Mouse (Mus musculus) cerebellum, adult 18-20 months (tissue): ENCODE data around the gene Il34.
A peak's percentile ranks its signal among the peaks of the same experiment; 100 is the strongest.

Source experiments
- DNase-seq, 2 experiments: peaks; one replicate each; pipeline ENCODE4 v3.0.0; 2021

The Il34 gene

DNA sequence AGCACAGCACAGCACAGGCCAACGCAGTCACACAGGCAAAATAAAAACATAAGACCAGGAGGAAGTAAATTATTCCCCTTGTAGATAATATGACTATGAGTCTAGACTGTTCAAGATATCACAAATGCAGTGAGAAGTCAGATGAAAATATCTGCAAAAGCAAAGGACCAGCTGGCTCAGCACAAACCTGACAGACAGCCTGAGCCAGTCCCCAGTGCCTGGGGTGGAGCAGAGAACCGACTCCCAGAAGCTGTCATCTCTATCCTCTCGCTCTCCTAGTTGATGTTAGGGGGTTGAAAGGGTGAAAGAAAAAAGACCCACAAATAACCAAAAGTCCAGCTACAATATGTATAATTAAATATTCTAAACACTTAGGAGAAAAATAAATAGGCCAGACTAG, 30.0 kb downstream of the Il34 start:
- no peak for DNase-seq

DNA sequence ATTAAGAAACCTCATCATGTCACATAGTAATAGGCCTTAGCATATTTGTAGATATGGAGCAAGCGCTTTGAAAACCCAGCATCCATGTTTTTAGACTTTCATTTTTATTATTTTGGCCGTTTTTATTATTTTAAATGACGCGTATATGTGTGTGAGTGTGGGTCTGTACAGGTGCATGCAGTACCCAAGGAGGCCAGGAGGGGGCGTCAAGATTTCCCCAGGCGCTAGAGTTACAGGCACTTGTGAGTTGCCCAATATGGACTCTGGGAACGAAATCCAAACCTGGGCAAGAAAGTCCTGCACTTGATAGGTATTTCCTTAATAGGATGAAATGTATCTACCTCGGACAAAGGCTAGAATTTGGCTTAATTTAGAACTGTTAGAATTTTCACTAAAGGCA, 30.4 kb downstream of the Il34 start:
- DNase-seq: no peak

DNA sequence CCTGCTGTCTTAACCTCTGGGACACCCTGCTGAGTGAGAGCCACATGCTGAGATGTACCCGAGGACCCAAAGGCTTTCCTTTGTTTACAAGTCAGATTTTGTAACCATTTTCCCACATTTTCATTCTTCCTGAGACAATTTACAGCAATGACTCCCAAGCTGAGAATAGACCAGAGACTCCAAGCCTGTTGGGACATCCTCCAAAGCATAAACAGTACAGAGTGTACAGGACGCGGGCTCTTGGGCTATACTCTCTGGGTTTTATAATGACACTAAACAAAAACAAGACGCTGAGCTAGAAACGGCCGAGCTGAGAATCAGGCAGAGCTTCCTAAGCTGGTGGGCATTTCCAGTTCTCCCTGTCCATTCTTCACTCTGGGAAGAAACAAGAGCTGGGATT, 31.0 kb downstream of the Il34 start:
- no peak for DNase-seq

DNA sequence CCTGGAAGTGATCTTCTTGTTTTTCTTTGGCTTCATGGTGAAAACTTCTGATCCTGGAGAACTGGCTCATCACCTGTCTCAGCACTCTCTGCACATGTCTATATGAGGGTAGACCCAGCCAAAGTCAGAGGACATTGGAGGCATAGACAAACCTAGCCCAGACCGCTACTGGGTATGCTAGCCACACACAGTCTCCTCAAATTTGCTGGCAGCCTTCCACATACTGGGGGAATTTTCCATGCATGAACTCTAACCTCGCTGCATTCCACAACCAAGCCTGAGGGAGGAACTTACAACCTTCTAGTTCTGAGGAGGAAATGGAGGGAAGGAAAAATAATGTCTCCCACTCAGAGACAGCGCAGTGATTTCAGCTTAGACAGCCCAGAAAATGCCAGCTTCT, 31.7 kb downstream of the Il34 start:
- no peak for DNase-seq

DNA sequence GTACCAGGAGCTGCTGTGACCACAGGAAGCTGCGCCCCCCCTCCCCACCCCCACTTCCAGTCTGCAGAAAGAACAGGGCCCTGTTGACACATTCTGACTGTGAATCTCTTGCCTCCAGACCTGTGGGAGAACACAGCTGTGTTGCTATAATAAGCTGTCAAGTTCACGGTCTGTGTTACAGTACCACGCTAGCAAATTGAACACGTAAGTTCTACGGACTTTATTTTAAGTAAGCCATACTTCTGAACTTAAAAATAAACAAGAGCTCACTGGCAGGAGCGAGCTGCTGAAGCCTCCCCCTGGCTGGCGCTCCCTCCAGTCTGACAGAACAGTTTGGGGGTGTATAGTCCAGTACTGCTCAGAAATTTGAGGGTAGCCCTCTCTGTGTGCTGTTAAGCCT, 33.3 kb downstream of the Il34 start:
- DNase-seq: no peak

DNA sequence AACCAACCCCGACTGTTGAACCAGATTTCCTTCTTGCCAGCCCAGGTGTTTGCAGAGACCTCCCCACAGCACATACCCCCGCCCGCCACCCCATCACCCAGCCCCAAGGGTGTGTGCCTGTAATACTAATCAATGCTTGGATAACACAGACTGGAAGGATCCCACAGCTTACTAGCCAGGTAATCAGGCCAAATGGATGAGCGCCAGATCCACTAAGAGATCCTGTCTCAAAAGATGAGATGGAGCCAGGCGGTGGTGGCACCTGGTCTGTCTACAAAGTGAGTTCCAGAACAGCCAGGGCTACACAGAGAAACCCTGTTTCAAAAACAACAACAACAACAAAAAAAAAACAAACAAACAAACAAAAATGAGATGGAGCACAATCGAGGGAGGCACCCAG, 38.5 kb downstream of the Il34 start:
- no peak for DNase-seq

DNA sequence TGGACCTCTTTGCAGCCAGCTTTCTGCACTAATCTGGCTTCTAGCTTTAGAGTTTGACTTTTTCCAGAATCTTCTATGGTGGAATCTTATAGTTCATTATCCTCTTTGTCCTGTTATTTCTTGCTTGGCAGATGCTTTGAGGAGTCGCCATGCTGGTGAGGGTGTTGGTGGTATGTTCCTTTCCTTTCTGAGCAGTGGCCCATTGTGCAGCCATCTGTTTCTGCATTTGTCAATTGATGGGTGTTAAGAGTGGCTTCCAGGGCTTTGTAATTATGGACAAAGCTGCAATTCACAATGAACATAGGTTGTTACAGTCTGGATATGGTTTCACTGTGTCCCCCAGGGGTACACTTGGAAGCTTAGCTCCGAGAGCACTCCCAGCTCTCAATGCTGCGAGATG, 41.1 kb downstream of the Il34 start:
- DNase-seq: peak; percentile 38 to 56

DNA sequence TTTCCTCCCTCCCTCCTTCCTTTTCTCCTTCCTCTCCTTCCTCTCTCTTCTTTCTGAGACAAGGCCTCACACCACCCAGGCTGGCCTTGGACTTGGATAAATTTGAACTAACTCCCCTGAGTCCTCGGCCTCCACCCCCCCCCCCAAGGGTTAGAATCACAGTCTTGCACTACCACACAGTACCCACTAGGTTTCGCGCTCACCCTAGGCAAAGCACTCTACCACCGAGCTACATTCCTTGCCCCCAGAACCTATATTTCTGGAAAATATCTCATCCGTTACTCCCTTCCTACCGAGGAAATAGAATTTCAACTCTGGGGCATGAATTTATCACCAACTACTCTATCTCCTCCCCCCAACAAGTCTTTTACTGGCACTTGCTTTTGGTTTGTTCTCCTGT, 43.7 kb downstream of the Il34 start:
- DNase-seq: no peak

DNA sequence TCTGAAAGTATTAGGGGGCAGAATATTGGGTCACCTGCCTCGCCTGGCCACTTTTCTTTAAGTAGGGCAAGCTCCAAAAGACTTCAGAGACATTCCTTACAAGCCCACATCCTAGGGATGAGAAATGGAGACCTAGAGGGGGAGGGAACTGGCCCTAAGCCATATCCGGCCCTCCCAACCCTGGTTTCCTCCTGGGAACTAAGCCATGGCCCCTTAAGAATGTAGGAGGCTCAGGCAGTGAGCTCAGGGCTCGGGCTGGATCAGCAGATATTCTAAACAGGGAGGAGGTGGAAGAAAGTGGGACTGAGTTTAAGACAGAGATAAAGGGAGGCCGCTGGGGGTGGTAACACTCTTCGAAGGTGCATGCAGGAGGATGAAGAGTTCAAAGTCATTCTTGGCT, 44.5 kb downstream of the Il34 start:
- no peak for DNase-seq

DNA sequence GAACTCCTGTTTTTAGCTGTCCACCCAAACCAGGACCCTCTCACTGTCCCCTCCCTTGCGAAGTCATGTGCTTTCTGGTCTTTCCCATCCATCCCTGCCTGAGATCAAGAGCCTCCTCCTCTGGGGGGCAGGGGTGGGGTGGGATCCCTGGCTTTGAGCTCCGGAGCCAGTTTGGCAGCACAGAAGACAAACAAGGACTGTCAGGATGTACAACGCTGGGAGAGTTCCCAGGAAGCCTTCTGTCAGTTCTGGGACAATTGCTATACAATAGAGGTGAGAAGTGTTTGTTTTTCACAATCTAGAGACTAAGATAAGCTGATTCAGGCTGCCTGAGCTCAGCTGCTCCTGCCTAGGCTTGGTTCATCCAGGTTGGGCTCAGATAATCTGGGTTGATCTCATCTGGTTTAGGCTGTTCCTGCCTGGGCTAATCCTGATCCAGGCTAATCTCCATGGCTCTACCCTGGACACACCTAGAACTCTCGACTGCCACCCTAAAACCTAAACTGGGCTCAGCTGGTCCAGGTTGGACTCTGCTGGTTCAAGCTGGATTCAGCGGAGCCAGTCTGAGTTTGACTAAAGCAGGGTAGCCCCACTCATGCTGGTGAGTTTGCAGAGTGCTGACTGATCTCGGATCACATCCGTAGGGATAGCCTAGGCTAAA, 45.3 kb downstream of the Il34 start:
- no peak for DNase-seq

DNA sequence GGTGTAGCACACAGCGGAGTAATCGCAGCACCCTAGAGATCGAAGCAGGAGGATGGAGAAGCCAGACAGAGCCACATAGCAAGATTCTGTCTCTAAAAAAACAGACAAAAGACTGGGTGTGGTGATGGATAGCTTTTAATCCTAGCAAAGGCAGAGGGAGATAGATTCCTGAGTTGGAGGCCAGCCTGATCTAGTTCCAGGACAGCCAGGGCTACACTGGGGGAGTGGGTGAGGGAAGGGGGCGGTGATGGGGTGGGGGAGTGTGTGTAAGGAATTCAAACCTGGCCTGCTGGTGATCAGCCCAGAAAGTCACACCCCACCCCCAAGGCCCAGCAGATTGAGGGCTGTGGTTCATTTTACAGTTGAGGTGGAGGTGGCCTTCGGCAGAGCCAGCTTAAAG, 49.5 kb downstream of the Il34 start:
- no peak for DNase-seq

DNA sequence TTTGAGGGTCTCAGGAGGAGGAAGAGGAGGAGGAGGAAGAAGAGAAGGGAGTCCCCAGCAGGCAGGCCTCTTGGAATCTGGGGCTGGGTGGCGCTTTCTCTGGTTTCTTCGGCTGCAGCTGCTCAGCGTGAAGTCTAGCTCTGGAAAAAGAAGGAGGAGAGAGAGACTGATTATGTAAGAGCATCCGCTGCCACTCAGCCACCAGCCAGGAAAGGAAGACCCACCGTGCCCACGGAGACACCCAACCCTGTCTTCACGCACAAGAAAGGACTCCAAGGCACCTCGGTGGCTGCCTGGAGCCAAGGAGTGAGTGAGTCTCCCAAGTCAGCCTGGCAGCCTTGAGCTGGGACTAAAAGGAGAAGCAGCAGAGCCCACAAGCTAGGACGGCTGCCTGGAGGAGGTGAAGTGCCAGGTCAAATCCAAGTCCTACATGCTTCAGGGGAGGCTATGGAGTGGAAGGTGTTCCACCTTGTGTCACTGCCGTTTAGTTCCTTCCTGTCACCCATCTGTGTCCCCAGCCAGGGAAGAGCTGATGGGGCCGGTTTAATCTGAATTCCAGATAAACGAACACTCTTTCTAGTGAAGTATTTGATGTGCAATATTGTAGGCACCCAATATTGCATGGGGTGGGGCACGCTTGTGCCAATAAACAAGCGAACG, 50.1 kb downstream of the Il34 start:
- DNase-seq: no peak

DNA sequence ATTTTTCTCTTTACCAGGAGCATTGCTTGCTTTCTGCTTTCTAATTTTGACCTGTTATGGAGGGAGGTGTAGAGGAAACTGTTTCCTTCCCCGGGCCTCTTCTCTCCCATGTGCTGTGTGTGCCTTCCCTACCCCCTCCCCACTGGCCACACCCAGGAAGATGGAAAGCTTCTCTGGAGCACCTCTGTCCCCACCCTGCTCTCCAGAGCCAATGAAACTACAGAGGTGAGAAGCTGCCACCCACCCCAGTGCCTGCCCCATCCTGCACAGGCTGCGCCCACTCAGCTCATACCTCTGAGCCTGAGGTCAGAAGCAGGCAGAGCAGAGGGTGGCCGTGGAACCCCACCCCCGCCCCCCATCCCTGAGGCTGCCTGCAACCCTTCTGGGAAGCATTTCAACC, 51.0 kb downstream of the Il34 start:
- no peak for DNase-seq

DNA sequence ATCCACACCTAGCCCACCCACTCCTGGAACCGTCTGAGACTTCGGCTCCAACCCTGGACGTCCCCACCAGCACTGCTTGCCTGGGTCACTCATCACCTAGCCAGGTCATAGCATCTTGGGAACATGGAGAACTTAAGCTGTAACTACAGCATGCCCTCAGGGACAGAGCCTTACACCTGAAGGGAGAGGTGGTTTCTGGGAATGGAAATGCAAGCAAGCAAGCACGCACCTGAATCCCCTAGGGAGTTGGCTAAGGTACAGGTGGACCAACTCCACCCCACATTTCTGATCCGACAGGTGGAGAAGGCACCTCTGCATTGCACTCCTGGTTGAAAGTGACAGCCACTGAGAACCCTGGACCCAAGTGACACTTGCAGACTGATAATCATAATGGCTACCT, 54.2 kb downstream of the Il34 start:
- no peak for DNase-seq

DNA sequence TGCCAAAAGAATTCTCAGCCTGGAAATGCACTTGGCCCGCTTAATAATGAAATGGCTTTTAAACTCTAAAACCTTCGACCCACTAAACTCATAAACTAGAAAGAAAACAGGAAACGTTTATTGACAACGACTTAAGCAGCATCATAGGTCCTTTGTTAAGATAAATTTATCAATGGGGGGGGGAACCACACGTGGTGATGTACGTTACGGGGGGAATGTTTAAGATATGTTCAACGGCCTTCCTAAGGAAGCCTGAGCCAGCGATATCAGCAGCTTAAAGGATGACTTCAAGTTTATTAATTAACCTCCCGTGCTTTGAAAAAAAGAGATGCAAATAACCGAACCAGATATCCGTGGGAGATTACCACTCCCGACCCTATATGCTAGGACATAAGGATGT, 55.5 kb downstream of the Il34 start:
- no peak for DNase-seq

DNA sequence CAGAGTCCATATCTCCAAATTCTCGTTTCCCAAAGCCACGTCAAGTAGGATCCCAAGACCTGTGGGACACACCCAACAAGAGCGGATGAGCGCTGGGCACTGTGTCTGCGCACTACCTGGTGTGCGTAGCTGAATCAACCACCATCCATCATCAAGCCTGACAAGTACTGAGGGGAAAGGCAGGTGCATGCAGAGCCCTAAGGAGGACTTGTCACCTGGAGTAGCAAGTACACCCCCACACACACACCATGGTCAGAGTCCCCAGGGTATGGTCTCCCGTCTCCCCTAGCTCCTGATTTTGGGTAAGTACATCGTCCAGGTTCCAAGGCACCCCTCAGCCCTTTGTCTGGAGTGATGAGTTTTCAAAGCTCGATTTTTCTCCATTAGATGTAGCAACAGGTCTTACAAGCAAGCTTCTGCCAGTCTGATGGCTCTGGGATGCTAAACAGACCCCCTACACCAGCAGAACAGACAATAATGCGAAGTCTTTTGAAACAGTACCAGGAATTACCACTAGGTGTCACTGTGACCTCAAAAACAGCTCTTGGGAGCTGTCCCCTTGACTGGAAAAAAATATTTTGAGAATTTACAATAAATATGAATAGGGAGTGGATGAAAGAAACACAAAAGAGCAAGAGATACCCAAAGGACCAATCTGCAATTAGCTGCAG, 56.1 kb downstream of the Il34 start:
- peak; percentile 51 to 63 for DNase-seq

DNA sequence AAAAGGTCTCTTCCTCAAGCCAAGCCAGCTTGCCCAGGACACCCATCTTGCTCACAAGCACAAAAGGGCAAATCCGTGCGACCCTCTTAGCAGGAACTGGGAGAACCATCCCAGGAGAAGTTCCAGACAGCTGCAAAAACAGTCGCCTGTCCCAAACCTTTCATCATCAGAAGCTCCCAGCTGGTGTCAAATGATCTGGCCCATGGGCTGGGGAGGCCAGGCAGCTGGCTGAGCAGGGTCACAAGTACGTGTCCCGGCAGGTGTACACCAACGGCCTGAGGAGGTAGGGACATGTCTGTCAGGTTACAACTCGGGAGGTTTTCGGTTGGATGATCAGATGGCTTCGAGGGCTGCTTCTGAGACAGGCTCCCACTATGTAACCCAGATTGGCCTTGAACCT, 59.1 kb downstream of the Il34 start:
- no peak for DNase-seq

DNA sequence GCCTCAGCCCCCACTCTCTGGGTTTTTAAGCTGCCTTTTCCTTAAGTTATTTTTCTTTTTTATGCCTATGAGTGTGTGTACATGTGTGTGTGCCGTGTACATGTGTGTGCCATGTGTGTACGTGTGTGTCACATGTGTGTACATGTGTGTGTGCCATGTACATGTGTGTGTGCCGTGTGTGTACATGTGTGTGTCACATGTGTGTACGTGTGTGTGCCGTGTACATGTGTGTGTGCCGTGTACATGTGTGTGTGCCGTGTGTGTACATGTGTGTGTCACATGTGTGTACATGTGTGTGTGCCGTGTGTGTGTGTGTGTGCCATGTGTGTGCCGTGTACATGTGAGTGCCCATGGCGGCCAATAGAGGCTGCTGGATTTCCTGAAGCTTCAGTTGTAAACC, 60.6 kb downstream of the Il34 start:
- no peak for DNase-seq

DNA sequence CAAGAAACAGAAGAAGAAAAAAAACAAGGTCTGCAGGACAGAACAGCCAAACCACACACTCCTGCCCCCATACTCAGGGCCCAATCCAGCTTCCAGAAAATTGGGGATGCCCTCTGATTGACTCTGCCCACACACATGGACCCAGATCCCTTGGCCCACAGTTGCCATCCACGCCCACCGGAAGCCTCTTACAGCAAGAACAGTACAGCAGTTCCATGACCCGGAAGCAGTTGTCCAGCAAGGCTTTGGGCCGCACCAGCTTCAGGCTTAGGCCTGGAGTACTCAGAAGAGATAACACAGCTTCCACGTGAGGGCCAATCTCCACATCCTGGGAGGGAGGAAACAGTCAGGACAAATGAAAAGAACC, 63.3 kb downstream of the Il34 start:
- DNase-seq: no peak

DNA sequence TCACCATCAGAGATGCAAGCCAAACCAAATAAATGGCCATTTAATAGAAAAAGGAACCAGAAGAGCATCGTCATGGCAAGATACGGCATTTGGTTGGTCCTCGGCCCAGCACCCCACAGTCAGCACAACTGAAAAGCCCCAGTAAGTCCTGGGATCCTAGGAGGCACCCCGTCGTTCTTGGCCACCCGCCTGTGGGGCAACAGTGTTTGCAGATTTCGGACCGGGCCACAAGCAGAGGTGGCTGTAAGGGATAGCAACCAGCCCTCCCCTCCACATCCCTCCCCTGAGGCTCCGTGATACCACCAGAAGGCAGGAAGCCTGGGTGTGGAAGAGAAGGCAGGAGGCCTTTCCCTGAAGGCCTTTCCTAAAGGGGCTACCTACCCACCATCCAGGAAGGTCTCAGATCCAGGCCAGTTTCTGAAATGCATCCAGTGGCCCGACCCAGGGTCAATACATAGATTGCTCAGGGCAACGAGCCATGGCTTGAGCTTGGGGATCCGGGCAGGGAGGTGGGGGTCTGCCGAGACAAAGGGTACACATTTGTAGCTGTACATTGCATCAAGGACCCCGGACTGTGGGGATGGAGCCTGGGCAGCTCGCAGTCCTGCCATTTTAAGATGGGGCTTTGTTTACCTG, 63.8 kb downstream of the Il34 start:
- peak in 1 of 2 experiments; percentile 19 for DNase-seq

DNA sequence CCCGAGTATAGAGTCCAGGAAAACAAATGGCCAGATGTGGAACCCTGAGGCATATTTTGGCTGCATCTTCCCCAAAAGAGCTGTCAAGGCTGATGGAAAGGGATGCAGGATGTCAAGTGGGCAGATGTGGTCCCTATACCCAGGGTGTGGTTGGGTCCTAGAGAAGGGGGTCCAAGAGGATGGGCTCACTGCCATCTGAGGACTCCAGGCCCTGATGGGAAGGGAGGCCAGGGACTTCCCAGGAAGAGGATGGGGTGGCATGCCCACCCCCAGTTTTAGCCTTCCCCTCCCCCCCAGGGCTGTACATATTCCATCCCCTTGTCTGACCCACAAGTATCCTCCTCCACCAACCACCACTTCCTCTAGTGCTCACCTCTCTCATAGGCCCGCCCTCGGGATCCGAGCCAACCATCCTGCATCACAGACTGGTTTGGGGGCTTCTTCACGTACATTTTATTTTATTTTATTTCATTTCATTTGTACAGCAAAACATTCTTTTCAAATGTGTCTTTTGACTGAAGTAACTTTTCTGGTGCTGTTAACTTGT, 65.0 kb downstream of the Il34 start:
- DNase-seq: no peak

DNA sequence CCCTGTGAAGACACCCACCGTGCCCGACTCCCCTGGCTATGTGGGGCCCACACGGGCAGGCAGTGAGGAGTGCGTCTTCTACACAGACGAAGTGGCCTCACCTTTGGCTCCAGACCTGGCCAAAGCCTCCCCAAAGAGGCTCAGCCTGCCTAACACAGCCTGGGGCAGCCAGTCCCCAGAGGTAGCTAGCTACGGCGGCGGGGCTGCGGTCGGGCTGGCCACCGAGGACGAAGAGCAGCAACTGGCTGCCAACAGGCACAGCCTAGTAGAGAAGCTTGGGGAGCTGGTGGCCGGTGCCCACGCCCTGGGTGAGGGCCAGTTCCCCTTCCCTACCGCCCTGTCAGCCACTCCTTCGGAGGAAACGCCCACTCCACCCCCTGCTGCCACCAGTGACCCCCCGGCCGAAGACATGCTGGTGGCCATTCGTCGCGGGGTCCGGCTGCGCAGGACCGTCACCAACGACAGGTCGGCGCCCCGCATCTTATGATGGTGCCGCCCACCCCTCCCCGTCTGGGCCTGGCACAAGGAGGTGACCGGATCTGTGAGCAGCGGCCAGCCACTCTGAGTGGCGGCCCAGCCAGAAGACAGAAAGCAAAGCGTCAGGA, 67.0 kb downstream of the Il34 start:
- peak; percentile 19 to 38 for DNase-seq

DNA sequence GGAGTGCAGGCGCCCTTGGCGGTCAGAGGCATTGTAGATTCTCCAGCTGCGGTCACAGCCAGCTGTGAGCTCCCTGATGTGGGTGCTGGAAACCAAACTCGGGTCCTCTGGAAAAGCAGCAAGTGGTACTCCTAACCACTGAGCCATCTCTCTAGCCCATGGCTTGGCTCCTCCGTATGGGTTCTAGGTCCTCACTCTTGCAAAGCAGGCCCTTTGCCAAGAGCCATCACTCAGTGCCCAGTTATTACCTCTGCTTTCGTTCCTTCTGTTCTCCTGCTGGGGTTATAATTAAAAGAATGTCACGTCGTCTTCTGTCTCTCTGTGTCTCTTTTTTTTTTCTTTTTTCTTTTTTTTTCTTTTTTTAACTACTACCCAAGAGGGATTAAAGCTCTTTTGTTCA, 72.7 kb downstream of the Il34 start:
- DNase-seq: peak; percentile 67 to 68
